Mouse (Mus musculus) kidney, adult 2 months (tissue): Measurements from ENCODE around the gene Ranbp6.

Experiments used
- CTCF ChIP-seq: fragments of 200-500 bp; conservative IDR thresholded peaks from 2 replicates; pipeline ENCODE4 v1.5.1; 2011; ENCODE audit warnings: low read depth, mild to moderate bottlenecking, control low read depth, low read length, moderate library complexity, mixed read lengths; ENCODE audit not compliant: insufficient read depth, insufficient read length
- POLR2A ChIP-seq: fragments of 200-500 bp; IDR thresholded peaks from one replicate; pipeline ENCODE4 v1.6.1; 2011; ENCODE audit warnings: low read depth, low read length, control low read depth

DNA sequence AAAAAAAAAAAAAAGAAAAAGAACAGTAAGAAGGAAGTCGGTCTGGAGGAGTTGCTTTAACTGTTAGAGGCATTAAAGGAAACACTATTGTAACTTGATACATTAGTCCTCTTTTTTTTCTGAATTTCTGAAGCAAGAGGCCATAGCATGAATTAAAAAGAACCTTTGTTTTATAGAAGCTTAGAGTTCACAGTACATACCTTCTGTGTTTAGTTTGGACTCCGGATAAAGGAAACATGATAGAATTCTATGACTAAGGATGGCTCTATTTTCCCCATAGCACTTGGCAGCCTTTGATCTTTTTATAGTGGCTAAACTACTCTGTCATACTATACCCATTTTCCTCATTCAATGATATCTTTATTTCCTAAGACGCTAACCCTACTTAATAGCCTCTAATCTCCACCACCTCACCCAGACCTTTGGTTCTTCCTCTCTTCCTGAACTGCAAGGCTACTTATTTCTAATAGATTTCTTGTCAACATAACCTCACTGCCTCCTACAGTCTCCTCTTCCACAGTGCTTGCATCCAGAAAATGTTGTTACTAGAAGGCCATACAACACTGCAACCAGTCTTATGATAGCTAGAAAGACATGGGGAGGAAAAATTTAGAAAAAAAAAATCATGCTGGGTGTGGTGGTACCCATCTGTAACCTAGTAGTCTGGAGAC lies 22.7 kb upstream of the Ranbp6 start:
- TF ChIP-seq CTCF (no peak), POLR2A (no peak)
